Mouse (Mus musculus) neural tube, embryonic 10.5 days (tissue): ENCODE measurements at regions not wholly inside any gene's neighbourhood (a gene's known extent, or its start where the extent isn't known, plus 50 kb on each side); places are given as distances from the start of the nearest gene placed in this dataset.

Experiments used
- DNase-seq: peaks from one replicate; pipeline ENCODE4 v3.0.0-alpha.2; 2017; ENCODE audit warnings: low spot score; ENCODE audit errors: extremely low spot score

DNA sequence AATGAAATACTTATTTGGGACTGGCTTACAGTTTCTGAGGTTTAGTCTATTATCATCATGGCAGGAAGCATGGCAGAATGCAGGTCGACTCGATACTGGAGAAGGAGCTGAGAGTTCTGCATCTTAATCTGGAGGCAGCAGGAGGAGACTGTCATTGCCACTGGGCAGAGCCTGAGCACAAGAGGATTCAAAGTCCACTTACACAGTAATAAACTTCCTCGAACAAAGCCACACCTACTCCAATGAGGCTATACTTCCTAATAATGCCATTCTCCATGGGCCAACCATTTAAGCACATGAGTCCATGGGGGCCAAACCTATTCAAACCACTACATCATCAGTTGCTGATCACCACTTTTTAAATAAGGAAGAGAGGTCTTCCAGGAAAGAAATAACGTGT lies 393.5 kb downstream of the Gja1 start:
- no peak for DNase-seq

- DNase-seq, result no peak
Observed at GRCm38 (mm10) chr10:56782265-56782664, 405.1 kb downstream of the Gja1 start.

GRCm38 (mm10) chr10:56783941-56784340 lies 406.8 kb downstream of the Gja1 start:
- no peak for DNase-seq

DNA sequence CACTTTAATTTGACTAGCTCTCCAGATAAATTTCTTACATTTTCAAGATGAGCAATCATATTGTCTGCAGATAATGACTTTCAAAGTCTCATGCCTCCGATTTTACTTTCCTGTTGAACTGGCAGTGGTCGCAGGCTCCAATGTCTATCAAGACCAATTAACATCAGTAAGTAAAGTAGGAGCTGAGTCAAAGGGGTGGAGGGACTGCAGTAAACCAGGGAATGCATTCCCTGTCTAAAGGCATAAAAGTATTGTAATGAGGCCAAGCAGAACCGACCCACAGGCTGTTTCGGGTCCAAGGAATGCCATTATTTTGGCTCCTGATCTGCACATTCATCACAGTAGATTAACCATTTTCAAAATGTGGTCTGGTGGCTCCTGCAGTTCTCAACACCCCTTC lies 411.0 kb downstream of the Gja1 start:
- no peak for DNase-seq

- no peak for DNase-seq
Observed at GRCm38 (mm10) chr10:56793074-56793473, 415.9 kb downstream of the Gja1 start.

- DNase-seq, result no peak
Observed at GRCm38 (mm10) chr10:56795396-56795795, 418.3 kb downstream of the Gja1 start.

GRCm38 (mm10) chr10:56799307-56799706 lies 422.2 kb downstream of the Gja1 start:
- no peak for DNase-seq

DNA sequence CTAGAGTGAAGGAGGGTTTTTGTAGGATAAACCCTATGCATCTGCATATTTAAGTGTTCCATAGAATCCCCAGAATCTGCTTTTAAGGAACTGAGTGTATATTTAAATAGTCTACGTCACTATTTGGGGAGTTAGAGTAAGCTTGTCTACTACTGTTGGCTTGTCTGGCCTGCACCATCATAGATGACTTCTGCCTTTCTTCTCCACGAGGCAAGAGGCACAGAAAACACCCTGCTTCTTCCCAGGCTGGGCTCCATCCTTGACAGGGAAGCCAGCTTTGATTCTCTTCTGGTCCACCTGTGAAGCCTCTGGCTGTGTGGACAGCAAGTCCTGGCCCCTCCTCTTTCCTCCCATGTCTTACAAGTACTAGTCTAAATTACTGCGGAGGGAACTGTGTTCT lies 422.6 kb downstream of the Gja1 start:
- no peak for DNase-seq

DNA sequence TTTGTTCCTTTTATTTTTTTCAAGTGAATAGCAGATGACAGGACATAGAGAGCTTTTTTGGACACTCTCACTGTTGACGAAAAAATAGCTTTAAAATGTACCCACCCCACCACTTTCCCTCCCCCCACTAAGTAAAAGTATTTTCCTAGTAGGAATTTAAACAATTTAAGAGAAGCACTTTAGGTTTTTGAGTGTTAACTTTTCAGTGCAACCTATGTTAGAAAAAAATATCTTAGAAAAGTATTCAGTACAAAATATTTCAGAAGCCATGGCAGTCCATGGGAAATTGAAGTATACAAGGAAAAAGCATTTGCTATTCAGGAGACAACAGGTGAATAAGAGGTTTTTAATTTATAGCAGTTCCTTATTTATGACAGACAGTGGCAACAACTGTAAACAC lies 431.9 kb downstream of the Gja1 start:
- no peak for DNase-seq

- DNase-seq, result no peak
Observed at GRCm38 (mm10) chr10:56822158-56822557, 445.0 kb downstream of the Gja1 start.

GRCm38 (mm10) chr10:56831331-56831730 lies 454.2 kb downstream of the Gja1 start:
- DNase-seq, result no peak

DNA sequence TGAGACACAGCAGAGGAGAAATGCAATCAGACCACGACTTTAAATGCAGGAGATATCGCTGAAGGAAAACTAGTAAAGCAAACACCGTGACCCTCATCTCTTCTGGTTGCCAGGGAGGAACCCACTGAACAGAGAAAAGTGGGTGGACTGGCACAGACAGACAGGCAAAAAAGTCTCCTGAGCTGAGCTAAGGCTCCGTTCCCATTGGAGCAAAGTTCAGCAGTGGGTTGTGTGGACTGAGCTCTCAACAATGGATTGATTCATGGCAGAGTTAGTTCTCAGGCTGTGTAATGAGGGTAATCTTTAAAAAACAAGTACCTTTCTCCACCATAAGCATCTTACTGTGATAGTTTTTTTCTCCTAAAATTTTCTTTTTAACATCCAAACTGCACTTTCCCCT lies 454.8 kb downstream of the Gja1 start:
- no peak for DNase-seq

DNA sequence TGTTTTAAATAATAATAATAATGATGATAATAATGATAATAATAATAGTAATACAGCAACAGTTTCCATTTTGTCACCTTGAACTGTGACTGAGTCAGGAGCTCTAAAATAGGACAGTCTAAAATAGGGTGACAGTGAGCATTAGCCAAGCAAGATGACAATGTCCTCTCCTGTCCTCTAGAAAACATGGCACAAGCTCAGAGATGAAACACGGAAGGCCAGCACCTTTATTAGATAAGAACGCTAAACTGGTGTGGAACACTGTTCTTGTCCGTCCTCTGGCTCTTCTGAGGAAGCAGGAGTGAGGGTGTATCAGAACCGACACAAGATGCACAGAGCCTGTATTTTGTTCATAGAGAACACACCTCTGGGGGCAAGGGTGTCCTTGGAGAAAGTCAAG lies 459.0 kb downstream of the Gja1 start:
- DNase-seq, result no peak

- no peak for DNase-seq
Observed at GRCm38 (mm10) chr10:56839006-56839495, 461.9 kb downstream of the Gja1 start.

DNA sequence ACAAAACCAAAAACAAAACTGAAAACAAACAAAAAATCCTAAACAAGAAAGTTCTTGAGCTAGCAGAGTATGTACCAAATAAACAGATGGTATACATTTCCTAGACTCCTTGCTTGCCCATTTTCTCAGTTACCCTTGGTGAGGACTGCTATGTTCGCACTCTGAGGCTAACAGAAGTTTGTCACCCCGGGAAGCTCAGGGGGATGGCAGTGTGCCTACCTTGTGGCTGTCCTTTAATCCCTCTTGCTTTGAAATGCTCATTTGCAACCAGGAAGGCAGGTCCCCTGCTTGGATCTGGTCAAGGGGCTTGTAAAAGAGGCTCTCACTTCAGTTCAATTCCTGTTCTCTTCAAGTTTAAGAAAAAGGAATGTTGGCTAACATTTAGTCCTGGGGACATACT lies 462.4 kb downstream of the Gja1 start:
- no peak for DNase-seq

- no peak for DNase-seq
Observed at GRCm38 (mm10) chr10:56840732-56841131, 463.6 kb downstream of the Gja1 start.

DNA sequence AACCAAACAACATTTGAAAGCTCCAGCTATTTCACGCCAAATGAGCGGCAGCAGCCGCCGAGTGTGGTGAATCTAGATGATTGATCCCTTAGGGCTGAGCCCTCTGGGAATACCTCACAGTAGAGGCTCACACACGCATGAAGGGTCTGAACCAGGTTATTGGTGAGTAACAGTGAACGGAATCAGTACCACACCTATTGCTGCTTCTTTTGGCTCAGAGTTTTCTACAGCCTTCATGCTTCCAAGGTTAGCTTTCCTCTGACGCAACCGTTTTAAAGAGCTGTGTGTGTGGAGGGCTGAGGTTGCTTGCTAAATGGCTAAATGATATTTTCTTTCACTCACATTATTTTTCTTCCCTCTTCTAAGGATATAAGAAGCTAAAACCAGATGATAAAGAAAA lies 464.4 kb downstream of the Gja1 start:
- no peak for DNase-seq

DNA sequence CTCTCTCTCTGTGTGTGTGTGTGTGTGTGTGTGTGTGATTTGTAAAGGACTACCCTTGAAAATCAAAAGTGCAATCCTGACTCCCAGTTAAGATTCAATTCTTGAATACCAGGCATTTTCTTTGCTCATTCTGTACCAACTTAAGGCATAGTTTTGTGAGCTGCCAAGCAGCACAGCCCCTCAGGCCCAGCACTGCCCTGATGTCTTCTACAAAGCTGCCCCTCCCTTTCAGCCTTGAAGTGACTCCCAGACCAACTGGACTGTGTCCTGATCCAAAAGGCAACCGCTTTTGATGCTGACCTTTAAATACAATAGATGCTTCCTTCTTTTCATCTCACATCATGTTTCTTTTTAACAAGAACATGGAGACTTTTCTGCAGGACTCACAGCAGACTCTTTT lies 464.8 kb downstream of the Gja1 start:
- no peak for DNase-seq

- DNase-seq, result no peak
Observed at GRCm38 (mm10) chr10:56852484-56852883, 475.4 kb downstream of the Gja1 start.

GRCm38 (mm10) chr10:56856186-56856585 lies 479.1 kb downstream of the Gja1 start:
- no peak for DNase-seq

DNA sequence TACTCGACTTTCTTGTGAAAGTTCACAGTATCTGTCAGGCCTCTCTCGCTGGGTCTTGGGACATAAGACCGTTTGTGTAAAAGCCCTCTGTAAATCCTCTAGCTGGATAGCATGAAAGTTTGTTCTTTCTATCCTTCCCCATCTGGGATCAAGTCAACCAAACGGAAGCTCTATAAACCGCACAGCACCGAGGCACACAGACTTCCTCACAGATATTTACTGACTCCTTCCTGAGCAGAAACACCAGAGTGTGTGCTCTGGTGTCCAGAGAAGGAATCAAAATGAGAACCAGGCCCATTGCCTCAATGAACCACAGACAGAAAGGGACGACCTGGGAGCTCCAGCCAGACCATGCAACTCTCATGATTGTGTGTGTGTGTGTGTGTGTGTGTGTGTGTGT lies 502.6 kb downstream of the Gja1 start:
- DNase-seq, result no peak

DNA sequence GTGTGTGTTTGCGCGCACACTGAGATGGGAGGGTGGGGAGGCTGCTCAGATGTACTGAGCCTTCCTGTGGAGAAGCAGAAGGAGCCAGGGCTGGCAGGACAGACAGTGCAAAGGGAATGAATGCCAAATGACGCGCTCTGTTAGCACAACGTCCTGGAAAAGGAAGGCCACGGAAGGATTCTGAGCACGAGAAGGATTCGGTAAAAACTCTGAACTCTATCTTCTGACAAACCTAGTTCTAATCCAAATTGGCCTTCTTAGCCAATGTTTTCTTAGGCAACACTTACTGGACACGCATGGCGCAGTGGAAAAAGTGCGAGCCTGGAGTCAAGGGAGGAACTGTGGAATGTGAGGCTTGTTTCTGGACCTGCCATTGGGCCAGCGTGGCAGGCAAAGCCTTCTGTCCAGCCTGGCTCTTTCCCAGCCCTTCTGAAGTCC lies 503.0 kb downstream of the Gja1 start:
- no peak for DNase-seq

DNA sequence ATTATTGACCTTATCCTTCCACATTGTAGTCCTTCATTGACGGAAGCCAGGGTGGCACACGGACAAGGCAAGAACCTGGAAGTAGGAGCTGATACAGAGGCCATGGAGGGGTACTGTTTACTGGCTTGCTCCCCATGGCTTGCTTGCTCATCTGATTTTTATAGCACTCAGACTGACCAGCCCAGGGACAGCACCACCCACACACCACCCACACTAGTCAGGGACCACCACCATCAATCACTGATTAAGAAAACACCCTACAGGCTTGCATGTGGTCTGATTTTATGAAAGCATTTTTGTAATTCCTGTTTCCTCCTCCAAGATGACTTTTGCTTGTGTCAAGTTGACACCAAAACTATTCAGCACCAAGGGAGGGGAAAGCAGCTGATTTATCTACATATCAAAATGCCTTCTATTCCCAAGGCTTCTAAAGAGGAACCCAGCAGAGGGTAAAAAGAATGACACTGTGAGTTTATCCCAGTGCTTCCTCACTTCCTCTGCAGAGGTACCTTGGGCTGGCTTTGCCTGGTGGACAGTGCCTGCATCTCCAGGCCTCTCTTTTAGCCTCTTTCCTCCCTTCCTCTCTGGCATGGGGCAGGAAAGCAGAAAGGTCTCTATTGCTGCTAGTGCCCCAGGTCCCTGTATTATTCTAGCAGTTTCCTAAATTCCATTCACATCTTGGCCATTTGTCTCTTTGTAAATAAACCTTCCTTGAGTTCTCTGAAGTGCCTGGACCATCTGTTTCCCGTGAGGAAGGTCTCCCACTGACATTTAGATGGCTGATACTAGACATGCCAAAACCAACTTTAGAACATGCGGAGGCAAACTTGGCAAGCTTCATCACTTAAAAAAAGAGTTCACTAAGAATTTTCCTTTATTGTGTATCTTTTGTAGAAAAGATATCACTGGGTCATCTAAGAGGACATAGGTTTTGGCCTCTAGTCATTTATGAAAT lies 507.6 kb downstream of the Gja1 start:
- no peak for DNase-seq
